Mouse (Mus musculus) lung, postnatal 25 days (tissue): Measurements from ENCODE around the gene Med28.

ENCODE experiments used
- DNase-seq: peaks from one replicate; pipeline ENCODE4 v3.0.0; 2022; ENCODE audit warnings: low spot score

The Med28 gene

GRCm38 (mm10) chr5:45512908-45513307 is 7.1 kb upstream of the Med28 start:
- no peak for DNase-seq

DNA sequence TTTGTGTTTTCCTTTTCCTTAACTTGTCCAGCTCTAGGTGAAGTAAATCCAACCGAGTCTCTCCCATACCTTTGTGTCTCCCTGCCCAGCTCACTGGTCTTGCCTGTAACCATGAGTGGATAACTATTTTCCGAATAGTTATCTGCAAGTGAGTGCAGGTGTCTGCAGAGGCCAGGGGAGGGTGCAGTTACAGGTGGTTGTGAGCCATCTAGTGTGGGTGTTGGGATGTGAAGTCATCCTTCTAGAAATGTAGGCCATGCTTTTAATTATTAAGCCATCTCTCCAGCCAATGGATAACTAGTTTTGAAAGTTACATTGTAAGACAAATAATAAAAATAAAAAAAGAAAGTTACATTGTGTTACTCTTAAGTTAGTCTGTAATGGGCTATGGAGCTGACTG is 6.5 kb upstream of the Med28 start:
- DNase-seq: no peak

GRCm38 (mm10) chr5:45514599-45514998 is 5.4 kb upstream of the Med28 start:
- no peak for DNase-seq

DNA sequence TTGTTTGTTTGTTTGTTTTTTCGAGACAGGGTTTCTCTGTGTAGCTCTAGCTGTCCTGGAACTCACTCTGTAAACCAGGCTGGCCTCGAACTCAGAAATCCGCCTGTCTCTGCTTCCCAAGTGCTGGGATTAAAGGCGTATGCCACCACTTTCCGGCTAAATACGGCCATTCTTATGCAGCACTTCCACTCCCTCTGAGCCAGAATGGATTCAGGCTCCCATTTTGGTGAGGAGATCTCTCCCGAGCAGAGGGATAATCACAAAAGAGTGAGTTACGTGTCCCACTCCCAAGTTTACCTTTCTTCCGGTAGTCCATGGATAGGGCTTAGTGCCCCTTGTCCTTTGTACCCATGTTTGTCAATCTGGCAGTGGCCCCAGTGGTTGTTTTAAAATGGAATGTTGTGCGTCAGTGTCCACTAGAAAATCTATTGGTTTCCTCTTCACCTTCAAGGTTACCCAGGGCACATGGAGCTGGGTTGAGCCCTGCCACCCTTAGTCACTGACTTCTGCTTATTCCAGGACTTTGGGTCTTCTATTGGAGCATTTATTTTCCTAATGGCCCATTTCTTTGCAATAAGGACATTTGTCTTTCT is 4.8 kb upstream of the Med28 start:
- no peak for DNase-seq

- no peak for DNase-seq
These were observed 731 bp downstream of the Med28 start for GRCm38 (mm10) chr5:45520809-45521110.

GRCm38 (mm10) chr5:45521601-45522000 is 1.6 kb downstream of the Med28 start:
- DNase-seq: no peak

DNA sequence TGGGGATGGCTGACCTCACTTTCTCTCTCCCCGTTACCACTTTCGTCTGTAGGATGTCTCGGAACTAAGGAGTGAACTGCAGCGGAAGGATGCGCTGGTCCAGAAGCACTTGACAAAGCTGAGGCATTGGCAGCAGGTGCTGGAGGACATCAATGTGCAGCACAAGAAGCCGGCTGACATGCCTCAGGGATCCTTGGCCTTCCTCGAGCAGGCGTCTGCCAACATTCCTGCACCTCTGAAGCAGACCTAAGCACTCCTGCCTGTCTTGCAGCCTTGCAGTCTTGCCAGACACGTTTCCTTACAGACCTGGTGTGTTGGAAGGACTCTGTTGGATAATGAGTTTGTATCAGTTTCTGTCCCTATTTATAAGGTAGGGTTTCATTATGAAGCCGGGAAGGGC is 5.1 kb downstream of the Med28 start:
- no peak for DNase-seq

DNA sequence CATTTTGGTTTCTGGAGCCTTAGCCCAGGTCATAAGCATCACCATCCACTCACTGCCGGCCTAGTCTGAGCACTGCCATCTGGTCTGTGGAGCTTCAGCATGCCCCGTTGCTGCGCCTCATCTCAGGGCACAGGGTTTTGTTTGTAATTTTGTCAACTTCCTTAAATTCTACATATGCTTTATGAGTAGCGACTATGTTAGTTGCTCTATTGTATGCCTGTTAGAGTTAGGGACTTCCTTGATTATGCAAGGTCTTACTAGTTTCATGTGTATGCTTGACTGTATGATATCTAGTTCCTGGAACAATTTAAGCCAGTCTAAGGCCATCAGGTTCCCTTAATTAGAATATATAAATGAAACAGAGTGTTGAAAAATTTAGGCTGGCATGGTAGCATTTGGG is 6.3 kb downstream of the Med28 start:
- no peak for DNase-seq

- DNase-seq: no peak
These were observed 9.7 kb downstream of the Med28 start for GRCm38 (mm10) chr5:45529696-45530095.

- peak; percentile 58 for DNase-seq
These were observed 14.5 kb downstream of the Med28 start for GRCm38 (mm10) chr5:45534319-45535098.

DNA sequence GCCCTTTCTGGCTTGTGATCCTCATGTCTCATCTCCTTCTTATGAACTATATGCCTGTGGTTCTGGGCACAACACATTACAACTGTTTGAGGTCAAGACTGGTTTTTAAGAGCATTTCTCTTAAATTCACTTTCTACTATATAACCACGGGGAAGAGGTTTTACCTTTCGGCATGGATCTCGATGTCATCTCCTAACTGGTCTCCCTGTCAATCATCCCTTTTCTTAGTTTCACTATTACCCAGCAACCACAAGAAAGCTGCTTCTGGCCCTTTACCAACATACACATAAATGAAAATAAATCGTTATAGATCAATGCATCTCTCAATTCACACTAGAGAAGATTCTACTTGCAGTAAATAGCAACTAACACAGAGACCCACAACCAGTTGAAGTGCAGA is 15.1 kb downstream of the Med28 start:
- no peak for DNase-seq

GRCm38 (mm10) chr5:45539502-45539901 is 19.5 kb downstream of the Med28 start:
- DNase-seq: no peak

GRCm38 (mm10) chr5:45543374-45543773 is 23.3 kb downstream of the Med28 start:
- DNase-seq: no peak

GRCm38 (mm10) chr5:45549586-45549985 is 29.6 kb downstream of the Med28 start:
- DNase-seq: no peak

- DNase-seq: no peak
These were observed 44.0 kb downstream of the Med28 start for GRCm38 (mm10) chr5:45564054-45564453.

GRCm38 (mm10) chr5:45565829-45566228 is 45.8 kb downstream of the Med28 start:
- DNase-seq: no peak

GRCm38 (mm10) chr5:45572816-45573215 is 52.8 kb downstream of the Med28 start:
- DNase-seq: no peak

DNA sequence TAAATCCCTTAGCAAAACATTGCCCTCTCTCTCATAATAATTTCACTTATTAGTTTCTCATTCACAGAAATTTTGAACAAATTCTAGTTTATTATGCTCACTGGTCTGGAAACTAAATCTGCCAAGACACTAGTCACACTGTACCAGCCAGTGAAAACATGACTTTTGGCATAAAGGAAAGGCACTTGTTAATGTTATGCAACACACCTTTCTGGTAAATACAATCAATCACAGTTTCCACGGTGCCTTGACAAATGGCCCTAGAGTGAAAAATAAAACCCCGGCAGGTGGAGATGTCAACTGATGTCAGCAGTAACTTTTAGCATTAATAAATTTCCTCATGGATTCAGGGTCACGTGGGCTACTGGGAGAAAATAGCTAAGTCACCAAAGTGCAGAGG is 56.7 kb downstream of the Med28 start:
- no peak for DNase-seq

GRCm38 (mm10) chr5:45577376-45577775 is 57.3 kb downstream of the Med28 start:
- DNase-seq: peak; percentile 55
